Mouse (Mus musculus): ENCODE results near the gene Rnf146. TPM values are rescaled to one million over a fixed set of nuclear protein-coding genes. Genes with fewer than 3 reads are reported as not detected.

The Rnf146 gene
- polyA plus RNA-seq, 1 experiment from 2014 or later = 25.9 TPM

DNA sequence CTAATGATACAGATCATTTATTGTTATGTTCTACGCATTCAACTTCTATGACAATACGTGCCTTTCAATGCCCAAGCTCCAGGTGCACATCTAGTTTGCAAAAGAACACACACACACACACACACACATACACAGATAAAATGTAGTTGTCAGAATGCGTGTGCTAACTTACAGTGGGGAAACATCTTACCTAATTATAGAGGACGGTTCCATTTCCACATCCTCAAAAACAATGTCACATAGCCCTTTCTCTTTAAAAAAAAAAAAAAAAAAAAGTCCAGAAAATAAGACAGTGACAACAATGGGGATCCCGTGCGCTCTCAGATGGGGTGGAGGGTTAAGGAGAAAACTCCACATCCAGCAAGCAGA, 1.2 kb downstream of the Rnf146 start:
- under 1% methylated on average over 6 of the region's 6 CpGs for WGBS
- peak overlapping the region; percentile 99 for H3K9ac ChIP-seq (ENCODE audit: low read depth, low read length)
- H3K36me3 ChIP-seq (ENCODE audit: control insufficient read depth, insufficient read depth) = no peaks in the 10 kb centered on the region
- no peaks in the 10 kb centered on the region for H3K9me3 ChIP-seq (ENCODE audit: control insufficient read depth)
- no peaks in the 10 kb centered on the region for H3K27me3 ChIP-seq (replicated peaks; ENCODE audit: control insufficient read depth, insufficient read depth, low read length)
- H3K27ac ChIP-seq (ENCODE audit: low read depth, low read length) = peak overlapping the region; percentile 99
- TF ChIP-seq CTCF (IDR thresholded peaks at IDR 0.05; ENCODE audit: low read depth) = no peak
- H3K4me3 ChIP-seq (ENCODE audit: low read depth, low read length) = peak overlapping the region; percentile 94
- H3K4me1 ChIP-seq (replicated peaks; ENCODE audit: control insufficient read depth, insufficient read depth, low read length) = peaks cover 9% of the 10 kb centered on the region; the same call in 1 of the 2 replicates
- H3K4me2 ChIP-seq (replicated peaks; ENCODE audit: low read depth) = peak overlapping the region; percentile 75
- no peak for ATAC-seq

DNA sequence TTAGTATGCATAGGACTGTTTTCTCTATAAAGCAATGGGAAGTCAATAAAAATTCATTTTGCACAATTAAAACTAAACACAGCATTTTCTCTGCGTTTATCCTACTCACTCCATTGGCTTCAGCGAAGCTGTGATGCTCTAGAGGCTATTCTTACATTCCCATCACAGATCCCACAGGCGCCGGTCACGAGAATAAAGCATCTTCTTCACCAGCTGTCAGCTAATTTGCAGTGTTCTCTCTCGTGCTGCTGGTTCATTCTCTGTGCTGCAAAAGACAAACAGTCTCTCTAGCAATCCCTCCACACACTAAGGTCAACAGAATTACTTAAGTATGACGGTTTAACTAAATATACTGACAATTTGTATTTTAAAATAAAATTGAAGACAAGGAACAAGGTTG, 8.1 kb downstream of the Rnf146 start:
- H3K4me3 ChIP-seq (ENCODE audit: low read depth, low read length) = no peak overlapping the region
- no peak overlapping the region for H3K27ac ChIP-seq (ENCODE audit: low read depth, low read length)
- no peak for TF ChIP-seq CTCF (IDR thresholded peaks at IDR 0.05; ENCODE audit: low read depth)
- H3K27me3 ChIP-seq (replicated peaks; ENCODE audit: control insufficient read depth, insufficient read depth, low read length) = no peaks in the 10 kb centered on the region
- no peak for ATAC-seq
- no peak overlapping the region for H3K9ac ChIP-seq (ENCODE audit: low read depth, low read length)
- H3K36me3 ChIP-seq (ENCODE audit: control insufficient read depth, insufficient read depth) = no peaks in the 10 kb centered on the region
- H3K4me1 ChIP-seq (replicated peaks; ENCODE audit: control insufficient read depth, insufficient read depth, low read length) = no peaks in the 10 kb centered on the region
- H3K9me3 ChIP-seq (ENCODE audit: control insufficient read depth) = no peaks in the 10 kb centered on the region
- H3K4me2 ChIP-seq (replicated peaks; ENCODE audit: low read depth) = no peak overlapping the region
- 62% methylated on average over 7 of the region's 7 CpGs for WGBS

GRCm38 (mm10) chr10:29352575-29352974, 9.7 kb downstream of the Rnf146 start:
- 77% methylated on average over 3 of the region's 3 CpGs for WGBS
- H3K9ac ChIP-seq (ENCODE audit: low read depth, low read length) = no peak overlapping the region
- TF ChIP-seq CTCF (IDR thresholded peaks at IDR 0.05; ENCODE audit: low read depth) = no peak
- H3K9me3 ChIP-seq (ENCODE audit: control insufficient read depth) = no peaks in the 10 kb centered on the region
- peaks cover under 1% of the 10 kb centered on the region; the same call in 1 of the 2 replicates for H3K36me3 ChIP-seq (ENCODE audit: control insufficient read depth, insufficient read depth)
- H3K4me3 ChIP-seq (ENCODE audit: low read depth, low read length) = no peak overlapping the region
- H3K27ac ChIP-seq (ENCODE audit: low read depth, low read length) = no peak overlapping the region
- H3K4me1 ChIP-seq (replicated peaks; ENCODE audit: control insufficient read depth, insufficient read depth, low read length) = no peaks in the 10 kb centered on the region
- ATAC-seq = no peak
- H3K27me3 ChIP-seq (replicated peaks; ENCODE audit: control insufficient read depth, insufficient read depth, low read length) = no peaks in the 10 kb centered on the region
- H3K4me2 ChIP-seq (replicated peaks; ENCODE audit: low read depth) = no peak overlapping the region

DNA sequence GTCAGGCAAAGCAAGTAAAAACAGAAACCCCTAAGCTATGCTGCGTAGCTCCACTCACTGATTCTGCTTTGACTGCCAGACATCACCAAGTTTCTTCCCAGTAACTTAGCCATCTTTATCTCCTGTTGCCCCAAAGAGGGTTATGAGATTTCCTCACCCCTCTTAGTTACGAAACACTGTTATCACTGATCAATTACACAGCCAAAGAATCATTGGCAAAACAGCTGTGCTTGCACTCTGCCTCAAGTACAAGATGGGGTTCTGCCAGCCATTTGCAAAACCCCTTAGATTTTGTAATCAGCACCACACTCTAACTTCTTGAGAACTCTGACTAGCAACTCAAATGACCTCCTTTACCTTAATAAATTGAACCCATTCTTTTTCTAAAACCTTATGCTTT, 10.8 kb downstream of the Rnf146 start:
- Histone ChIP-seq H3K9me3 (ENCODE audit: control insufficient read depth) (no peaks in the 10 kb centered on the region), H3K27me3 (replicated peaks; ENCODE audit: control insufficient read depth, insufficient read depth, low read length) (no peaks in the 10 kb centered on the region), H3K4me3 (ENCODE audit: low read depth, low read length) (no peak overlapping the region), H3K36me3 (ENCODE audit: control insufficient read depth, insufficient read depth) (peaks cover 11% of the 10 kb centered on the region), H3K27ac (ENCODE audit: low read depth, low read length) (no peak overlapping the region), H3K4me2 (replicated peaks; ENCODE audit: low read depth) (no peak overlapping the region), H3K9ac (ENCODE audit: low read depth, low read length) (no peak overlapping the region), H3K4me1 (replicated peaks; ENCODE audit: control insufficient read depth, insufficient read depth, low read length) (no peaks in the 10 kb centered on the region)
- no peak for ATAC-seq
- WGBS = 71% methylated on average over 2 of the region's 2 CpGs
- TF ChIP-seq CTCF (IDR thresholded peaks at IDR 0.05; ENCODE audit: low read depth) = no peak

GRCm38 (mm10) chr10:29346638-29347037, 15.6 kb downstream of the Rnf146 start:
- Histone ChIP-seq H3K27ac (ENCODE audit: low read depth, low read length) (no peak overlapping the region), H3K27me3 (replicated peaks; ENCODE audit: control insufficient read depth, insufficient read depth, low read length) (no peaks in the 10 kb centered on the region), H3K36me3 (ENCODE audit: control insufficient read depth, insufficient read depth) (peaks cover 33% of the 10 kb centered on the region), H3K9me3 (ENCODE audit: control insufficient read depth) (no peaks in the 10 kb centered on the region), H3K4me1 (replicated peaks; ENCODE audit: control insufficient read depth, insufficient read depth, low read length) (no peaks in the 10 kb centered on the region), H3K9ac (ENCODE audit: low read depth, low read length) (no peak overlapping the region), H3K4me3 (ENCODE audit: low read depth, low read length) (no peak overlapping the region), H3K4me2 (replicated peaks; ENCODE audit: low read depth) (no peak overlapping the region)
- TF ChIP-seq CTCF (IDR thresholded peaks at IDR 0.05; ENCODE audit: low read depth) = no peak
- 94% methylated on average over 7 of the region's 7 CpGs for WGBS
- no peak for ATAC-seq

DNA sequence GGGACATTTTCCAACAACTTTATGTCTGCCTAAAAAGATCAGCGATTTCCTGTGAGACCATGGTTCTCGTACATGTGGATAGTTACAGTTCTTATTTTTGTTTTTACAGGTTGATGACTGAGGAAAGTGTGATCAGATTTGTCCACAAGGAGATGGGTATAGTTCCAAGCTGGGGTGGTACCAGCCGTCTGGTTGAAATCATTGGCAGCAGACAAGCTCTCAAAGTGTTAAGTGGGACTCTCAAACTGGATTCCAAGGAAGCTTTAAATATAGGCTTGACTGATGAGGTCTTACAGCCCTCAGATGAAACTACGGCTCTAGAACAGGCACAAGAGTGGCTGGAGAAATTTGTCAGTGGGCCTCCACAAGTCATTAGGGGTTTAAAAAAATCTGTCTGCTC, 18.0 kb downstream of the Rnf146 start:
- no peak for ATAC-seq
- no peak for TF ChIP-seq CTCF (IDR thresholded peaks at IDR 0.05; ENCODE audit: low read depth)
- H3K9me3 ChIP-seq (ENCODE audit: control insufficient read depth) = no peaks in the 10 kb centered on the region
- H3K4me1 ChIP-seq (replicated peaks; ENCODE audit: control insufficient read depth, insufficient read depth, low read length) = no peaks in the 10 kb centered on the region
- peaks cover 33% of the 10 kb centered on the region for H3K36me3 ChIP-seq (ENCODE audit: control insufficient read depth, insufficient read depth)
- no peak overlapping the region for H3K27ac ChIP-seq (ENCODE audit: low read depth, low read length)
- no peak overlapping the region for H3K4me2 ChIP-seq (replicated peaks; ENCODE audit: low read depth)
- no peak overlapping the region for H3K9ac ChIP-seq (ENCODE audit: low read depth, low read length)
- H3K27me3 ChIP-seq (replicated peaks; ENCODE audit: control insufficient read depth, insufficient read depth, low read length) = no peaks in the 10 kb centered on the region
- WGBS = 86% methylated on average over 4 of the region's 4 CpGs
- no peak overlapping the region for H3K4me3 ChIP-seq (ENCODE audit: low read depth, low read length)
